Mouse (Mus musculus): ENCODE results near the gene Adora3.

GRCm38 (mm10) chr3:105861747-105862366 is 8.8 kb upstream of the Adora3 start:
- TF ChIP-seq GATA1 (IDR thresholded peaks at IDR 0.05; ENCODE audit: borderline replicate concordance, low read length) (no peak), FLI1 (IDR thresholded peaks at IDR 0.05; ENCODE audit: low read length) (no peak)

All from megakaryocyte, embryonic 14.5 days (primary cell).